Mouse (Mus musculus): ENCODE measurements at regions not wholly inside any gene's neighbourhood (a gene's known extent, or its start where the extent isn't known, plus 50 kb on each side); places are given as distances from the start of the nearest gene placed in this dataset.

DNA sequence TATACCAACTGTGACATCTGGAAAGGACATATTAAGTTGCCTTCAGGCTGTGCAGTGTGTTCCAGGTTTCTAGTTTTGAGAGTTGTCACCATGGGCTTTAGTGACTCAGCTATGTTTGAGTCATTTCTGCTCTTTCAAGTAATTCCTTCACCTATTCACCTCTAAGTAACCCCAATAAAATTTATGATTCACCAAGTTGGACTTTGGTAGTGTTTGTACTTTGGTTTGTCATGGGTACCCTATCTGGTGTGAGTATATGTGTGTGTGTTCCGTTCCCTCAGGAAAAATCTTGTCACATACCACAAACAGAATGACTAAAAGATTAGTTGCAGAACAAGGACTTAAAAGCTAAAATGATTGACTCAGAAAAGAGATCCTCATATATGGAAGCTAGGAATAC, 76.8 kb upstream of the Crbn start:
- no peak for DNase-seq (ENCODE audit: low read depth, low spot score)

DNA sequence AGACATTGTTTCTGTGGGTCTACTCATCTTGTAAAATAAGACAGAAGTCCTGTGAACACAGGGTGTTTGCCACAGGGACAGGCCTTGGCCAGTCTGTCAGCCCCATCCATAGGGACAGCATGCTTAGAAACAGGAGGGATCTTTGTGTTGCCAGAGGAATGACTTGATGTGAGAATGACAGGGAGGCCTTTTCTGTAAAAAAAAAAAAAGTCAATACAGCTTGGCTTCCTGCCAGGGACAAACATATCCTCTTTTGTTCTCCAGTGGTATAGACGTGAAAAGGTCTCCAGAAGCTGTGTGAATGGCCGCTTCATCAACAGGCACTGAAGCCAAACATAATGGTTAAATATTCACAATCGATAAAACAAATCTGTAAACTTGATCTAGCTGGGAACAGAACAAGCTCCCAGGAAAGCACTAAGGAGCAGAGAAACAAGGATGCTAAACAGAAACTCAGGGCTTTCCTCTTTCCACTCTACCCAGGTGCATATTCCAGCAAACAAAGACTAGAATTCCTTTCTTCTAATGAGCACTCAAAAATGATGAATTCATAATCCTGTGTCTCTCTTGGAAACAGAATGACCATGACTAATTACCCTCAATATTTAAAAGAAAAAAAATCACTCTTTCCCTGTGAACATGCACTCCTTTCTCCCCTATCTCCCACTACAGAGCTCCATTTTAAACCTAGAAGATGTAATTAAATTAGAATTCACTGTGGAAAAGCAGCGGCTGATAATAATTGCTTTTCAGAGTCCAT, 92.2 kb upstream of the Crbn start:
- DNase-seq (ENCODE audit: low read depth, low spot score): peak; percentile 14

DNA sequence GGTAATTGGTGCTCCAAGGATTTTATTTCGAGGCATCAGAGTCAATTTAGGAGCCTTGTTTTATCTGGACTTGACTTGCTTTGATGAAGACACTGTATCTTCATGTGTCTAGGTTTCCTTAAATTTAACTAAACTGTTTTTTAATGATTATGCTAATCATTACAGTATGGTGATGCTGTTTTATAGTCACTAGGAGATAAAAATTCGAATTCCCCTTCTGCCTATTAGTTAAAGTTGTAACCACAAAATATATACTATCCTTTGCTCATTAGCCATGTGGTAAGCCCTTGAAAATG, 92.7 kb upstream of the Crbn start:
- DNase-seq (ENCODE audit: low read depth, low spot score): no peak

DNA sequence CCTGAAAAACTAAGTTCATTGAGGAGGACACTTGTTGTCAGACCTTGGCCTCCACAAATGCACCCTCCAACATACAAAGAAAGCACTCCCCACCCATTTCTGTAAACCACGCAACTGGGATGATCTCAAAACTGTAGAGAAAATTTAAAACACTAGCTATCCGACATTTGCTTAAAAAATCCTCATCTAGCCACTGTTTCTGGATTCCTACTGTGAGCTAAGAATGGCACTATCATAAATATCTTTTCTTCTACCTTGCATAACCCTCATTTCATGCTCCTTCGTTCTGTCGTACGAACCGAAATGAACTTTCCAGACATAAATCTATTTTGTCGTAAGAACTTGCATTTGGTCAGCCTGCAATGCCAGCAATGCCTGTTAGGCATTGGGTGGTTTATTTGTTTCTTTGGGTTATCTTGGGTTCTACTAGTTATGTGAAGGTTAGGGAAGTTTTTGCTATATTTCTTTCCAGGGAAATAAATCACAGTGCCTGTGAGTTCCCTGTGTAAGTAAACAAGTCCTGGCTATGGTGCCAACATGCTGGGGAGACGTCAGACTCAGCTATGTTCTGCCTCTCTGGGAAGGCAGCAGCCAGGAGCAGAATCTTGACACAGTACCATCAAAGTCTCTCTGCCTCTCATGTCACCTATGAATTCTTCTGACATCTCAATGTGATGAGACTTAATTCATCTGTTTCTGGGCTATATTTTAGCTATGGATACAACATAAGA, 104.2 kb upstream of the Crbn start:
- no peak for DNase-seq (ENCODE audit: low read depth, low spot score)

DNA sequence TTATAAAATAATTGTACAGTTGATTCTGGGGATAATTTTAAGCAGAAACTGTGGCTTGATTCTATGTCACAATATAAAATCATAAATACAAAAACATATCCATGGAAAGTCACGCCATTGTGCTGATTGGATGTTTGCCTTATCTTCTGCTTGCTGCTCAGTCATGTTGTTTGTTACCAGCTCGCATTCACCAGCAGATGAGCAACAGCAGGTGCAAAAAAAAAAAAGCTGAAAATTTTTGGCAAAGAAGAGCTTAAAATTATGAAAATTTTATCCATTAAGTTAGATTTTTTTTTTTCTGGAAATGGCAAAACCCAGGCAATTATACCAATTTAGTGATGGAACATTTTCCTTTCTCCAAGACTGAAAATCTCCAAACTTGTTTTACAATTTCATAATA, 115.2 kb upstream of the Crbn start:
- DNase-seq (ENCODE audit: low read depth, low spot score): no peak

DNA sequence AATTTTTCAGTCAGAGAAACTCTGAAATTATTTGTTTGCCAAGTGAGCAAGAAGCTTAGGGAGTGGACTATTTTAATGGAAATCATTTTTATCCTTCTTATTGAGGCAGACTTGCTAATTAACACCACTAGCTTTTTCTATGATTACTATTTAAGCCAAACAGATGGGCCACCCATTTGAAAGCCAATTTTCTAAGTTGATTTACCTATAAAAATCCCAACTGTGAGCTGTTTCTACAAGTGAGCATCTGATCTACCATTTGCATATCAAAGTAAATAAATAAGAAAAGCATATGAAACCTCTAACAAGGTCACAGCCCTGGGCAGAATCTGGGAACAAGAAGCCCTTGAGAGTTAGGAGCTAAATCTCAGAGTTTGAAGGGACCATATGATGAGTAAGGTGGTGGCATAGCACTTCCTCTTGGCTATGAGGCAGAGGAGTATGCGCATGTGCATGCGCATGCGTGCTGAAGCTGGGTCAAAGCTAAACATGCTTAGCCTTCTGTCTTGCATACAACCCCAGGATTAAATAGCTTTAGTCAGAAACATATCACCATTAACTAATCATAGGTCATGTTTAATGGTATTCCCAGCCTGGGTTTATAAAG, 116.9 kb upstream of the Crbn start:
- no peak for DNase-seq (ENCODE audit: low read depth, low spot score)

DNA sequence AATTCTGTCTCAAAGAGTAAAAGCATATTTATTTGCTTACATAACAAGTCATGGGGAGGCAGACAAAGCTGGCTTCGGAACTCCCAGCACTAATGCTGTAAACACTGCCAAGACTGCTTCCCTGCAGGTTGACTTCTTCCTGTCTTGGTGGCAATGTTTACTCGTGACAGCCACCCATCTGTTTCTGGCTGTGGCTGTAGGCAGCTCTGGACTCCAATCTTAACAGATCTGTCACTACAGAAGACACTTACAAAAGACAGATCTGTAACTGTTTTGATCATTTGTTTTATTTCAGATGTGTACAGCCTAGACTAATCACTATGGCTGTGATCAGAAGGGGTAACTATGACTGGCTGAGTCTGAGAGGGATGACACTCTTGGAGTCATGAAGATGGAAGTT, 121.1 kb upstream of the Crbn start:
- DNase-seq (ENCODE audit: low read depth, low spot score): no peak

DNA sequence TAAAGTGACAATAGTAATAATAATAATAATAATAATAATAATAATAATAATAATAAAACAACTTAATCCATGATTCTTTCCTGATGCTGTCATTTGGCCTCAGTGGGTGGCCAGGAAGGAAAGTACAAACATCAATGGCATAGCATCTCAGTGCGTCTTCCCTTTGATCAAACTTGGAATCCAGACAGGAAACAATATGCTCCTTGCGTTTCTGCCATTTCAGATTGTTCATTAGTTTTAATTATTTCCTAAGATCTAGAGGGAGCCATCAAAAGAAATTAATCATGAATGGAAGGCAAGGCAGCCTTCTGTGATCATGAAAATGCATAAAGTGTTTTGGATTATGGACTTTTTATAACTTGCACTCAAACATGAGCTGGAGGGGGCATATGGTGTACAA, 125.6 kb upstream of the Crbn start:
- DNase-seq (ENCODE audit: low read depth, low spot score): no peak

DNA sequence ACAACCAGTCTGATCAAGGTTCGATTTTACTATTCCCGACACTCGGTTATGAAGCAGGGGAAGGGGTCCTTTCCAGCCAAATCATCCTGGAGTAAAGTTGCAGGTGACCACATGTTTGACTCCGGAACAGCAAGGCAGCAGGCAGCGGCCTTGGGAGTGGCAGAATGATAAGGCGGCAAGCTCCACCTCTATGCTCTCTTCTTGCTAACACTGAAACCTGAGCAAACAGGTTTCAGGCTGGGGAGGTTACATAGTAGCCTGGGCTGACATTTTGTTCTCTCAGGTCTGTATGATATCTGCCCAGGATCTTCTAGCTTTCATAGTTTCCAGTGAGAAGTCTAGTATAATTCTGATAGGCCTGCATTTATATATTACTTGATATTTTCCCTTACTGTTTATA, 133.7 kb upstream of the Crbn start:
- DNase-seq (ENCODE audit: low read depth, low spot score): no peak

DNA sequence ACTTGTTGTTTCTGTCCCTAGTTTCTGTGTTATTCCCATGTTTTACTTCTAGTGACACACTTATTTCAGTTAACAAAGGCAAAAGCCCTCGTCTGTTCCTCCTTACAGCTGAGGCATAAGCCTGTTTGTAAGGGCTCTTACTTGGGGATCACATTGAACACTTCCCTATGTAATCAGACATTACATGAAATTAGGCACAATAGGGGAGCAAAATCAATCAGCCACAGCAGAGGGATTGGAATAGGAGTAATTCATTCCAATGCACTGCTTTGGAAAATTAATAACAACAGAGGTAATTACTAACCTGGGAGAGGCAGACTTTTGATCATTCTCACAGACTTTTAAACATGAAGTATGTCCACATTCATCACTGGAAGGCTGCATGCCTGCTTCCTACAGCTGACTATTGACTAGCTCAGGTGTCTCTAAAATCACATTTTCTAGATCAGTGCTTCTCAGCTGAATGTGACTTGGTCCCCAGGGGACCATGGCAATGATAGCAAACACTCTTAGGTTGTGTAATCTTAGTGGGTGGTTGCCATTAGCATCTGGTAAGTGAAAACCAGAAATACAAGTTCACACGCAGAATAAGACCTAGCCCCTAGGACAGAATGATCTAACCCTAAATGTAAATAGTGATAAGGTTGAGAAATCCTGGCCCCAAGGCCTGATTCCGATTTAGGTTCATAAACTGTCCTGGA, 146.5 kb upstream of the Crbn start:
- no peak for DNase-seq (ENCODE audit: low read depth, low spot score)

DNA sequence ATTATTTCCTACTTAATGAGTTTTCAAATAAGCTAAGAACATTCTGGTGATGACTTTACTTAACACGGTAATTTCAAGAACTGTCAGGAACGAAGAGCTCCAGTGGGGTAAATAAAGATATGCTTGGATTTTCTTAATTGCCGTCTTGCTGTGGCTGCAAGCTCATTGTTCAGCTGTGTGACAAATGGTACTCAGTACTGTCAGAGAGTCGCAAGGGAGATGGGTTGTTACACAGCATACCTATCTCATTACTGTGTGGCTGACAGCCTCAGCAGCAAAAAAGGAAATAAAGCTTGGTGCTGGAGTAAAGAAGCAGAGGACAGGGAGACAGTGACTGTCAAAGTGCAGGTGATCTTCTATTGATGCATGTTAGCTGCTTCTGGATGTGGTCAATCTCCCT, 151.0 kb upstream of the Crbn start:
- DNase-seq (ENCODE audit: low read depth, low spot score): no peak

DNA sequence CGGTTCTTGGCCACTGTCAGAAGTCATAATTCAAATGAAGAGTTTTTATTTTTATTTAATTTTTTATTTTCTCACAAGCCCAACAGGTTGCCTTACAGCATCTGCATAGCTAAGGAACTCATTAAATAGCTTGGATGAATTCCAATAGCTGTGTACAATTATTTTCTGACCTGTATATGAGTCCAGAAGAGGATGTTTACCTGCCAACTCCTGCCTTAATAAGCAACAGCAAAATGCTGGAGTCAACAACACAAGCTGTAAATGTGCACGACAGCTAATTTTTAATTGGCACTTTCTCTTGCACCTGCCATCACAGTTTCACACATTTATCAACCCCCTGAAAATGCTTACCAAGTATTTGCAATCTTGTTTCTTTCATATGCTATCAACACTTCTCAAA, 161.4 kb upstream of the Crbn start:
- no peak for DNase-seq (ENCODE audit: low read depth, low spot score)

DNA sequence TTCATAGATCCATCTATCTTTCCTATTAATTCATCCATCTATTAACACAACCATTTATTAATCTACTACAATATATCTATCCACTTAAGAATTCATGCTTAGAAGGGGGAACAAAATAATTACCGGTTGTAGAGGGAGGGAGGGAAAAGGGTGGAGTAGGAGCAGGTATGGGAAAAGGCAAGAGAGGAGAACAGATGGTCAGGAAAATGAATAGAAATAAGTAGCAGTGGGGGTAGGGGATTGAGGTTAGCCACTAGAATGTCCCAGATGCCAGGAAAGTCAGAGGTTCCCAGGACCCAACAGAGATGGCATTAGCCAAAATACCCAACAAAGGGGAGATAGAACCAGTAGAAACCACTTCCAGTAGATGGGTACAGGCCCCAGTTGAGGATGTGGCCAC, 164.5 kb upstream of the Crbn start:
- no peak for DNase-seq (ENCODE audit: low read depth, low spot score)

DNA sequence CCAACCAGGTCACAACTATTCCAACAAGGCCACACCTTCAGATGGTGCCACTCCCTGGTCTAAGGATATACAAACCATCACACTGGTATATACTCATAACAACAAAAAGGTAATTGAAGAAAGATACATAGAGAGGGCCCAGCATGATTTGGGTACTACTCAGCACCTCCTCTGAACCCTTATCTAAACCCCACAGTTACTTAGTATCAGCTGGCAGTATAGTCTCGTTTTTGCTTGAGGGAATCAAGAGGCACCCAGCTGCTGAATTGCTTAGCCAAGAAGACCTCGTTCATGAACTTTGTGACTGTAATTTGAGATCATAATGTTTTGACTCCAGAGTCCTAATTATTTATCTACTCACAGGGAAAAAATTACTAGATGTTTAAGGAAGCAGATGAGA, 175.6 kb upstream of the Crbn start:
- no peak for DNase-seq (ENCODE audit: low read depth, low spot score)

DNA sequence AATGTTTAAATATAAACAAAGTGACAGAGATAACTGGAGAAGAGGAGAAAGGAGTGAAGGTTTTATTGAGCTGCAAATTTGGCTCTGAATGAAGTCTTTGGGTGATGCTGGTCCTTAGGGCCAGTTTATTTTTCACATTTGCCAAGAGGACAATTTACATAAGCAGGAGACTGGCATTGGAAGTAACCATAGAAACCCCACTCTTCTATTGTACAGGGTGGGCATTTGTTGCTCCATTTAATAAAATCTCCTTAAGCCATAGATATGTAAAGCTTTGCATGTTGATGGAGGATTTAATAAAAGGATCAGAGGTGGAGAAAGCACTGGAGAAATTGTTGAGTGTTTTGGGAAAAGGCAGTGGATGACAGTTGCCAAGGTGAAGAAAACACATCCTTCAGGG, 178.8 kb upstream of the Crbn start:
- no peak for DNase-seq (ENCODE audit: low read depth, low spot score)

DNA sequence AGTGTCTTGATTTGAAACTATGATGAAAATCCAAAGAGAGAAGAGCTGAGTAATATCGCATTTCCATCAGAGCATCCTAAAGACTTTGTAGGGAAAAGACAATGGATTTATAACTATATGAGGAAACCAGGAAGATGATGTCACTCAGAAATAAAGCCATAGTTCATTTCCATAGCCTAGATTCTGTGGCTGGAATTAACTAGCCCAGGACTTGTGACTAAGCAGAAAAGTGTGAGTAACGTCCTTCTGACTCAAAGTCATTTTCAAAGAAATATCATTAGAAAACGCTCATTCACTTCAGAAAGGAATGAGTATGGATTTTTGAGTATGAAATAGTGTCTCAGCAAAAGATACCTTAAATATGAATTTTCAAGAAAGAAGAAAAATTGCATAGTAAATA, 179.9 kb upstream of the Crbn start:
- no peak for DNase-seq (ENCODE audit: low read depth, low spot score)

DNA sequence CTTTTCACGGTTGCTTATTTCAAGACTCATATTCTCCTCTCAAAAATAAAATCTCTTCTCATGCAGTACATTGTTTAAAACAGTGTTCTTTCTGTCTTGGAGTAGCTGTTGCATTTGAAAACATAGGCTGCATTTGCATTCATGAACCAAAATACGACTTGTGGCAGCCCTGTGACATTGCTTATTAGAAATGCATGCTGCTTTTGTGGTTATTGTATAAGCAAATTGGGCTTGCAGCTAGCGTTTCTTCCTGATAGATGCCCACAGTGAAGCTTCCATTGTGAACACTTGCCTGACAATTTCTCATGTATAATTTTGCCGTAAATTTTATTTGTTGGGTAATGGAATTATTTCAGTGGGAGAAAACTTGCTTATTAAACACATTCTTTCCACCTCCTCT, 180.3 kb upstream of the Crbn start:
- DNase-seq (ENCODE audit: low read depth, low spot score): no peak

DNA sequence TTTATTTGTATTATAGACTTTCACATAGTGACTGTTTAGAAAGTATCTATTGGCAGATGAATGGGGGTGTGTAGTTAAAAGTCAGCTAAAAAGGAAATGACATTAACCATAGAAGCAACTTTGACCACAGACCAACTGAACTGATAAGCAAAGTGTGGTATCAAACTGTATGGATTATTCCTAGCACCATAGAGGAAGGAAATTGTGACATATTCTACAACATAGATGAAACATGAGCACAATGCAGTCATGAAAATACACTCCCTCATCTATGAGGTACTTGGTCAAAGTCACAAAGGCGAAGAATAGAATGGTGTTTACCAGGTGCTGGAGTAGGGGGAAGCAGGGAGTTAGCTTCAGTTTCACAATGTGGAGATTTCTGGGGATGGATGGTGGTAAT, 181.4 kb upstream of the Crbn start:
- DNase-seq (ENCODE audit: low read depth, low spot score): no peak

DNA sequence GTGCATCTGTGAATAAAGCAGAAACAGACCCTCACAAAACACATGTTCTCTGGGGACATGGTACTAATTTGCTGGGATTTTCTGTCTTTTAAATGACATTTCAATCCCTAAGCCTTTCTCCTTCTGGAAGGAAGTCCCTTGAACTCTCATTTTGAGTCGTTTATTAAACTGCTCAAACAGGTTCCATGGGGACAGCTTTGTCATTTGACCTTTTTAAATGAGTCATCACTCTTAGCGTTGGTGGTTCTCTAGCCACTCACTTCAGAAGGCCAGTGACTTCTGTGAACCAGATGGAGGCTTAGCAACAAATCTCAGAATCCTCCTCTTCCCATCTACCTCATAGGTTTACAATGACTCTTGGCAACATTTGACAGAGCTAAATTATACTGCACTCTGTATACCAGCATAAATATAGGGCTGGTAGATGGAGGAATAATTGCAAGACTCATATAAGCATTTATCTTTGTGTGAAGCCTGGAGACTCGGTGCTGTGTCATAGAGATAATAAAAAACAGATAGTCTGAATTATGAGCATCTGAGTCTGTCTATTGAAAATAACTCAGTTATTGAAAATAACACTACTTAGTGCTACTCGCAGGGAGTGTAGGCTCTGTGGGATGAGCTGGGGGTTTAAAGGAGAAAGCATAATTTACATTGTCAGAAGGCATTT, 185.4 kb upstream of the Crbn start:
- peak; percentile 28 for DNase-seq (ENCODE audit: low read depth, low spot score)

DNA sequence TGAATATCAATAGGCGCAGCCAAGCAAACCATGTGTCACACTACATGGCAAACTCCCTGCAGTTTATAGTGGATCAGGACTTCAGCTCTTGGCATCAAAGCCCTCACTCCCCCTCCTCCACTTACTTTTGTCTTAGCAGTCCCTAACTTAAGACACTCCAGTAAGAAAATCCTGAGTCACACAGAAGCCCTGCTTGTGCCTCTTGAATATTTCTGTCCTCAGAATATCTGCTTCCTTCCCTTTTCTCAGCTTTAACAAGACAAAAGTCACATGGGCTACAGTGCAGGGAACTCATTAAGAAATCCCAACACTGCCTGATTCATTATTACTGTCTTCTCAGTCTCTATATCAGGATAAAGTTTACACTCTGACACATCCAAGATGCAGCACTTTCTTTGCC, 191.7 kb upstream of the Crbn start:
- no peak for DNase-seq (ENCODE audit: low read depth, low spot score)

DNA sequence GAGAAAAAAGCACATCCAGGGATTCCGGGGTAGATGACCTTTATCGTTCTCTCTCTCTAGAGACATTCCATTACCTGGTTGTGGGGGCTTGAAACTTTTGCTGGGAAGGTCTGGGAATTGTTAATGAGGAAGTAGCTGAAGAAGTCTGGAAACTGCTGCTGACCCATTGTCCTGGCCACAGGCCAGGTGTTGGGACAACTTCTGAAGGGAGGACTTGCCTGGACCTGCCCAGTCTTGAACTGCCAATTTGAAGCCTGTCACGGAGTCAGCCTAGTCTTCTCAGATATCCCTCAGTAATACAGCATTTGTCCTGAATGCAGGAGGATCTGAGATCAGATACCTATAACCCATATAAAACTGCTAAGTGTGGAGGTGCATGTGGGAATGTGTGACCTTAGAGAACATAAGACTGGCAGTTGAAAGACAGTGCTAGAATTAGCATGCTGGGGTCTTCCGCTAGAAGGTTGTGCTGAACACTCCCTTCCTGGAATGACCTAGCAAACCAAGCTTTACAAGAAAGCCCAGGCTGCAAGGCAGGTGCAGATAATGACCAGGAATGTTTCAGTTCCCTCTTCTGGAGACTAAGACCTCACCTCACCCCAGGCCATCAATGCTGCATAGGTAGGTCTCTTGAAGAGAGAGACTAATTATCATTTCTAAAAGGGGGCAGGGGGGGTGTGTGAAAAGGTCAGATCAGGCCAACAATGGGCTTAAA, 204.7 kb upstream of the Crbn start:
- DNase-seq (ENCODE audit: low read depth, low spot score): no peak

DNA sequence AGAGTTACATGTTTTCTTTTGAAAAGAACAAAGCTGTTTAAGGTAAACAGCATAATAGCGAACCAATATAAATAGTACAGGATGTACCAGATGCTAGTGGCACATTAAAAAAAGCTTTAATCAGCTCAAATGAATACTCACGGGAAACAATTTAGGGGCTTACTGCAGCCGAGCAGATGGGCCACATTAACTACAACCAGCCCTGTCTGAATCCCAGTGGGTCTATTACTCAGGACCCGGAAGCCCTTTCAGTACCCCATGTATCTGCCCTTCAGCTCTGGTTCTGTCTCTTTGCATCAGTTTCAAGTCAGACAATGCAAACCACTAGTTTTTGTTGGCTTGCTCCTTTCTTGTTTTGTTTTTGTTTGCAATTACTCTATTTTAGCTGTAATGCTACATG, 210.9 kb upstream of the Crbn start:
- peak; percentile 21 for DNase-seq (ENCODE audit: low read depth, low spot score)

All from mesoderm, embryonic 11.5 days (tissue).